Mouse (Mus musculus) stomach, postnatal 0 days (tissue): ENCODE data around the gene Rcbtb1.

Experiments
- CTCF ChIP-seq: IDR thresholded peaks from 2 replicates; pipeline ENCODE4 v1.5.1; 2016; ENCODE audit warnings: antibody characterized with exemption, low read depth, mild to moderate bottlenecking, moderate library complexity
- EP300 ChIP-seq: optimal IDR thresholded peaks from 2 replicates; pipeline ENCODE3; 2016; ENCODE audit warnings: antibody characterized with exemption

DNA sequence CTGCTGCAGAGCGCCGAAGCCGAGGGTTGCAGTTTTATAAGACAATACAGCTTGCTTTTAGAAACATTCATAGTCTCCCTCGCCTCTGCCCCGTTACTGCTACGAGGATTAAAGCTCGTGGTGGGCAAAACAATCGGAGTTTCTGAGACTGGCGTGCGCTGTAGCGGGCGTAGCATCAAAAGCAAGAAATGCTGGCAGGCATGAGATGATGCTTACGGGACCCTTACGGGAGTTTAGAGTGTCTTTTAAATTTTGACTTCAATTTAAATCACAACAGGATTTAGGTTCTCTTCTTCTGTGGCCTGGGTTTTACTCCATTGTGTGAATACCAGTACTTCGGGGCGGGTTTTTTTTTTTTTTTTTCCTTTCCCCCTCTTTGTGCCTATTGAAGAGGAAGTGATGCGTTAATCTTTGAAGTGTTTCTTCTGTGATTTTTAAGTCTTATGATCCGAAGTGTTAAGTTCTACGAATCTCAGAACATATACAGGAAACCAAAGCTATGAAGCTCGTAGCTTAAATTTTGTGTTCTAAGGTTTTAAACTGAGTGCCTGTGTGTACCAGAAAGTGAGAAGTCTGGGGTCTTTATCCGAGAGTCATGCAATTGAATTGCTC, 701 bp downstream of the Rcbtb1 start:
- TF ChIP-seq CTCF (no peak), EP300 (no peak)
